ENCODE assay signal across 8 mouse cellular contexts in the genomic region with DNA sequence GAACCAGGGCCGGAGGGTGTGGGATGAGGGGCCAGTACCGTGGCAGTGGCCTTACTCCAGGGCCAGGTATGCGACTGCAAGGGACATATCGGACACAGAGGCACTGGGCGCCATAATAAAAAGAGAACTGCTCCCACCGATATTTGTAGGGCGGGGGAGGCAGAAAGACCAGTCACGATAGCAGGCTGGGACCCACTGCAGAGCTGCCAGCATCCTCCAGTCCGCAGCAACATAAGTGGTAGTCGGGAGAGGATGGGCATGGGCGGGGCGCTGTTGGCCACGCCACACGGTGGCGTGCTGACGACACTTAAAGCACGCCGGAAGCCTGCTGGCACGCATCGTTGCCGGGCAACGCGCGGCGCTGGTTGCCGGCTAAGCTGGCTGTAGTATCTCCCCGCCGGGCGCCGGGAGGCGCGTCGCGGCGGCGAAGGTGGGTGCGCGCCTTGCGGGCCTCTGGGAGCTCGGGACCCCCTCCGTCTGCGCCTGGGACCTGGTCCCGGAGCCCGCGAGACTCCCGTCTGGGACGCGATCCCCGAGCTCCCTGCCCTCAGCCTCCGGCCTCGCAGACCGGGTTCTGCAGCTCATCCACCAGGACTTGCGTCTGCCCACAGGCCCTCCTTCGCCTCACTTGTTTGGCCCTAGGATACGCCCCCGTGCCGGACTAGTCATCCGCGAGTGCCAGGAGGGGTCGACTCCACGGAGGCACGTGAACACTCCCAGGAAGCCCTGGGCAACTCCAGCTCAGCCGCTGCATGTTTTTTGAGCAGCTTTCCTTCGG. TPM values are rescaled to one million over a fixed set of nuclear protein-coding genes. Genes with fewer than 3 reads are reported as not detected.
DNase-seq lines count a peak whose midpoint lies in the region; ATAC-seq lines count a peak whose summit lies in the region.

Clba1 (plus strand) TSS at position 351 of the 778 bp plus-strand sequence.

- peak; percentile 98 for DNase-seq in NIH3T3 (ENCODE audit: low read depth)
- DNase-seq in cerebellum, postnatal 10 days, result peak; percentile 96 to 97
- DNase-seq in frontal cortex, postnatal 14 days (ENCODE audit: low spot score in 2 of 2), result peak; percentile 88 to 90
- DNase-seq in hindbrain, embryonic 14.5 days (ENCODE audit: low spot score), result peak; percentile 95
- peak; percentile 89 to 91 for DNase-seq in layer of hippocampus, postnatal 36 days
- peak; percentile 96 for DNase-seq in lung, postnatal 36 days
- peak; percentile 97 for DNase-seq in retina, postnatal 1 day
- DNase-seq in urinary bladder, adult 18-20 months (ENCODE audit: low spot score in 2 of 2), result peak; percentile 79 to 84

- H3K4me2 ChIP-seq in hindbrain, embryonic 14.5 days (replicated peaks), result peak within 1 kb of the TSS; percentile 90

- no peaks in the 10 kb centered on the region for H3K27me3 ChIP-seq in hindbrain, embryonic 14.5 days (ENCODE audit: control insufficient read depth, insufficient read depth, low read length)

- H3K4me3 ChIP-seq in hindbrain, embryonic 14.5 days (replicated peaks; ENCODE audit: low read length), result peak within 1 kb of the TSS; percentile 56

- H3K27ac ChIP-seq in hindbrain, embryonic 14.5 days, result peak within 1 kb of the TSS; percentile 89

- WGBS in hindbrain, embryonic 14.5 days, result under 1% methylated on average over 62 of the region's 64 CpGs

- no peaks in the 10 kb centered on the region for H3K9me3 ChIP-seq in hindbrain, embryonic 14.5 days (ENCODE audit: control insufficient read depth, low read length)

- H3K4me1 ChIP-seq in hindbrain, embryonic 14.5 days (replicated peaks; ENCODE audit: control insufficient read depth, insufficient read depth, low read length), result peaks cover 17% of the 10 kb centered on the region

- H3K9ac ChIP-seq in hindbrain, embryonic 14.5 days, result peak within 1 kb of the TSS; percentile 71

- peaks cover 17% of the 10 kb centered on the region for H3K36me3 ChIP-seq in hindbrain, embryonic 14.5 days (replicated peaks; ENCODE audit: control insufficient read depth, insufficient read depth)

- peak; percentile 94 for ATAC-seq in hindbrain, embryonic 14.5 days (ENCODE audit: low FRiP score)

RNA-seq across cellular contexts. Expression of gene Clba1, which starts in this region (rescaled TPM):
- 20.2 and 21.0 TPM in 2 replicates for polyA plus RNA-seq in hindbrain, embryonic 14.5 days (2014; fragmentation: Nextera tagmentation; extraction: Ambion mirVana)
- 10 to 100 TPM; 12.3 to 12.4 TPM for total RNA-seq in layer of hippocampus, postnatal 36 days (2021)

Comparison
In these comparisons a context has a peak if more than half of its experiments do, and no peak if none do; other contexts are left out.
1. Peak in every context shown above with its lines: DNase-seq, ATAC-seq, H3K4me3 ChIP-seq and H3K27ac ChIP-seq.